Mouse (Mus musculus) embryonic facial prominence, embryonic 12.5 days (tissue): ENCODE measurements around the gene Colgalt1. TPM values are rescaled to one million over a fixed set of nuclear protein-coding genes. Genes with fewer than 3 reads are reported as not detected.

Experiments used
- ATAC-seq: fragments of 200-750 bp; cut with Nextera tagmentation; 2 replicates; pipeline ENCODE4 v1.8.0; 2017; ENCODE audit not compliant: insufficient number of reproducible peaks, insufficient read depth, low FRiP score, low TSS enrichment
- H3K27ac ChIP-seq: fragments of 300-500 bp; sonication (generic); 2 replicates; pipeline ENCODE4 v1.5.1; 2016; ENCODE audit warnings: mild to moderate bottlenecking
- H3K27me3 ChIP-seq: fragments of 300-500 bp; sonication (generic); 2 replicates; pipeline ENCODE4 v1.6.1; 2016; ENCODE audit warnings: mild to moderate bottlenecking, moderate library complexity
- H3K36me3 ChIP-seq: fragments of 300-500 bp; sonication (generic); 2 replicates; pipeline ENCODE4 v1.6.1; 2016; ENCODE audit warnings: mild to moderate bottlenecking
- H3K4me1 ChIP-seq: fragments of 300-500 bp; sonication (generic); 2 replicates; pipeline ENCODE4 v1.6.1; 2016
- H3K4me2 ChIP-seq: fragments of 300-500 bp; sonication (generic); replicated peaks from 2 replicates; pipeline ENCODE4 v1.6.1; 2016; ENCODE audit warnings: mild to moderate bottlenecking, moderate library complexity
- H3K4me3 ChIP-seq: fragments of 300-500 bp; sonication (generic); 2 replicates; pipeline ENCODE4 v1.5.1; 2016; ENCODE audit warnings: mild to moderate bottlenecking
- H3K9ac ChIP-seq: fragments of 300-500 bp; sonication (generic); 2 replicates; pipeline ENCODE4 v1.6.1; 2016; ENCODE audit warnings: mild to moderate bottlenecking, moderate library complexity
- H3K9me3 ChIP-seq: fragments of 300-500 bp; sonication (generic); 2 replicates; pipeline ENCODE4 v1.6.1; 2016; ENCODE audit warnings: mild to moderate bottlenecking, moderate library complexity
- WGBS: fragments of 180-500 bp; shearing (Covaris S2); methylation state at CpG from one replicate; pipeline ENCODE4 v1.1.7; 2016; 5-methylcytosine and 5-hydroxymethylcytosine counted together
- polyA plus RNA-seq: library from polyadenylated mRNA; unstranded; fragments of >200 nt; fragmentation: Nextera tagmentation; extraction: Ambion mirVana; gene quantifications from 2 replicates; pipeline ENCODE4 v1.2.1, GENCODE M21; 2016

The Colgalt1 gene
- polyA plus RNA-seq, 1 experiment from 2014 or later: 72.7 TPM

- peak overlapping the region; percentile 57 for H3K4me3 ChIP-seq
- WGBS: under 1% methylated on average over 55 of the region's 55 CpGs
- peak overlapping the region; percentile 76 for H3K27ac ChIP-seq
- peaks cover 22% of the 10 kb centered on the region for H3K4me1 ChIP-seq
- H3K36me3 ChIP-seq: peaks cover 19% of the 10 kb centered on the region
- peaks cover 7% of the 10 kb centered on the region; the same call in 1 of the 2 replicates for H3K9me3 ChIP-seq
- peak overlapping the region; percentile 68 for H3K9ac ChIP-seq
- H3K27me3 ChIP-seq: peaks cover 35% of the 10 kb centered on the region
- peak overlapping the region; percentile 87 for H3K4me2 ChIP-seq
- peak; percentile 82 for ATAC-seq
Measured at GRCm38 (mm10) chr8:71629096-71629697, 18.4 kb downstream of the Colgalt1 start.

GRCm38 (mm10) chr8:71629781-71630212 lies 19.0 kb downstream of the Colgalt1 start:
- Histone ChIP-seq H3K27me3 (peaks cover 35% of the 10 kb centered on the region), H3K9me3 (peaks cover 7% of the 10 kb centered on the region; the same call in 1 of the 2 replicates), H3K4me1 (peaks cover 28% of the 10 kb centered on the region), H3K27ac (0 out of 2 replicates have a peak overlapping the region, but pooled peaks have one; percentile 76), H3K4me3 (peak overlapping the region; percentile 57), H3K36me3 (peaks cover 13% of the 10 kb centered on the region; the same call in 1 of the 2 replicates), H3K9ac (peak overlapping the region; percentile 68), H3K4me2 (peak overlapping the region; percentile 87)
- ATAC-seq: peak; percentile 42
- 4% methylated on average over 25 of the region's 25 CpGs for WGBS

GRCm38 (mm10) chr8:71630761-71631160 lies 20.0 kb downstream of the Colgalt1 start:
- peaks cover 5% of the 10 kb centered on the region; the same call in 1 of the 2 replicates for H3K36me3 ChIP-seq
- H3K27me3 ChIP-seq: peaks cover 39% of the 10 kb centered on the region
- H3K27ac ChIP-seq: no peak overlapping the region
- no peak for ATAC-seq
- 83% methylated on average over 6 of the region's 6 CpGs for WGBS
- no peak overlapping the region for H3K4me3 ChIP-seq
- H3K4me1 ChIP-seq: peaks cover 28% of the 10 kb centered on the region
- no peak overlapping the region for H3K9ac ChIP-seq
- H3K4me2 ChIP-seq: no peak overlapping the region
- H3K9me3 ChIP-seq: peaks cover 7% of the 10 kb centered on the region; the same call in 1 of the 2 replicates

GRCm38 (mm10) chr8:71631897-71632296 lies 21.1 kb downstream of the Colgalt1 start:
- H3K9ac ChIP-seq: no peak overlapping the region
- no peak overlapping the region for H3K4me2 ChIP-seq
- H3K4me1 ChIP-seq: peaks cover 28% of the 10 kb centered on the region
- H3K9me3 ChIP-seq: peaks cover 7% of the 10 kb centered on the region; the same call in 1 of the 2 replicates
- no peaks in the 10 kb centered on the region for H3K36me3 ChIP-seq
- no peak for ATAC-seq
- no peak overlapping the region for H3K4me3 ChIP-seq
- WGBS: 71% methylated on average over 2 of the region's 2 CpGs
- peaks cover 40% of the 10 kb centered on the region for H3K27me3 ChIP-seq
- no peak overlapping the region for H3K27ac ChIP-seq

GRCm38 (mm10) chr8:71633164-71633563 lies 22.4 kb downstream of the Colgalt1 start:
- Histone ChIP-seq H3K27ac (no peak overlapping the region), H3K27me3 (peaks cover 40% of the 10 kb centered on the region), H3K36me3 (no peaks in the 10 kb centered on the region), H3K4me1 (peaks cover 20% of the 10 kb centered on the region), H3K9me3 (peaks cover 7% of the 10 kb centered on the region; the same call in 1 of the 2 replicates), H3K4me3 (no peak overlapping the region), H3K9ac (no peak overlapping the region), H3K4me2 (peak overlapping the region; percentile 41; the same call in 1 of the 2 replicates)
- ATAC-seq: no peak
- 12% methylated on average over 19 of the region's 22 CpGs for WGBS

GRCm38 (mm10) chr8:71633981-71634667 lies 23.3 kb downstream of the Colgalt1 start:
- ATAC-seq: no peak
- no peaks in the 10 kb centered on the region for H3K36me3 ChIP-seq
- peaks cover 11% of the 10 kb centered on the region; the same call in 1 of the 2 replicates for H3K4me1 ChIP-seq
- peaks cover 7% of the 10 kb centered on the region; the same call in 1 of the 2 replicates for H3K9me3 ChIP-seq
- H3K9ac ChIP-seq: no peak overlapping the region
- peak overlapping the region; percentile 12; the same call in 1 of the 2 replicates for H3K4me3 ChIP-seq
- H3K27me3 ChIP-seq: peaks cover 41% of the 10 kb centered on the region
- no peak overlapping the region for H3K27ac ChIP-seq
- H3K4me2 ChIP-seq: peak overlapping the region; percentile 41
- 1% methylated on average over 26 of the region's 26 CpGs for WGBS

- WGBS: 63% methylated on average over 8 of the region's 8 CpGs
- Histone ChIP-seq H3K9ac (no peak overlapping the region), H3K4me1 (peaks cover 8% of the 10 kb centered on the region; the same call in 1 of the 2 replicates), H3K27ac (no peak overlapping the region), H3K4me3 (no peak overlapping the region), H3K4me2 (no peak overlapping the region), H3K36me3 (no peaks in the 10 kb centered on the region), H3K27me3 (peaks cover 26% of the 10 kb centered on the region), H3K9me3 (peaks cover 7% of the 10 kb centered on the region; the same call in 1 of the 2 replicates)
- ATAC-seq: no peak
Measured at GRCm38 (mm10) chr8:71637149-71638095, 26.6 kb downstream of the Colgalt1 start.

- Histone ChIP-seq H3K9me3 (no peaks in the 10 kb centered on the region), H3K4me2 (no peak overlapping the region), H3K4me1 (peaks cover 8% of the 10 kb centered on the region; the same call in 1 of the 2 replicates), H3K4me3 (no peak overlapping the region), H3K27me3 (peaks cover 17% of the 10 kb centered on the region), H3K9ac (no peak overlapping the region), H3K27ac (no peak overlapping the region), H3K36me3 (no peaks in the 10 kb centered on the region)
- WGBS: 71% methylated on average over 6 of the region's 6 CpGs
- ATAC-seq: no peak
Measured at GRCm38 (mm10) chr8:71638321-71638720, 27.5 kb downstream of the Colgalt1 start.

- 90% methylated on average over 4 of the region's 4 CpGs for WGBS
- H3K27me3 ChIP-seq: peaks cover 12% of the 10 kb centered on the region; the same call in 1 of the 2 replicates
Measured at GRCm38 (mm10) chr8:71639318-71639717, 28.5 kb downstream of the Colgalt1 start.

GRCm38 (mm10) chr8:71645510-71645909 lies 34.7 kb downstream of the Colgalt1 start:
- no peaks in the 10 kb centered on the region for H3K9me3 ChIP-seq
- no peak for ATAC-seq
- no peaks in the 10 kb centered on the region for H3K4me1 ChIP-seq
- H3K4me2 ChIP-seq: no peak overlapping the region
- H3K4me3 ChIP-seq: no peak overlapping the region
- H3K27me3 ChIP-seq: no peaks in the 10 kb centered on the region
- H3K9ac ChIP-seq: no peak overlapping the region
- H3K36me3 ChIP-seq: no peaks in the 10 kb centered on the region
- 76% methylated on average over 9 of the region's 9 CpGs for WGBS
- H3K27ac ChIP-seq: no peak overlapping the region

More at GRCm38 (mm10) chr8:71639318-71639717, 28.5 kb downstream of the Colgalt1 start:
- Histone ChIP-seq H3K27ac (no peak overlapping the region), H3K4me2 (no peak overlapping the region), H3K4me1 (peaks cover 5% of the 10 kb centered on the region; the same call in 1 of the 2 replicates), H3K9me3 (no peaks in the 10 kb centered on the region), H3K36me3 (no peaks in the 10 kb centered on the region), H3K4me3 (no peak overlapping the region), H3K9ac (no peak overlapping the region)
- no peak for ATAC-seq

GRCm38 (mm10) chr8:71654600-71654999 lies 43.8 kb downstream of the Colgalt1 start:
- Histone ChIP-seq H3K9ac (no peak overlapping the region), H3K27me3 (peaks cover 78% of the 10 kb centered on the region), H3K36me3 (no peaks in the 10 kb centered on the region), H3K4me2 (peak overlapping the region; percentile 23), H3K4me1 (0 out of 2 replicates have a peak, but pooled peaks cover 5% of the 10 kb centered on the region), H3K27ac (no peak overlapping the region), H3K4me3 (peak overlapping the region; percentile 9; the same call in 1 of the 2 replicates), H3K9me3 (no peaks in the 10 kb centered on the region)
- ATAC-seq: no peak
- 2% methylated on average over 24 of the region's 24 CpGs for WGBS
